Mouse (Mus musculus) neural tube, embryonic 10.5 days (tissue): ENCODE results near the gene Pde1a.

Source experiments
- DNase-seq: peaks from one replicate; pipeline ENCODE4 v3.0.0-alpha.2; 2017; ENCODE audit warnings: low spot score; ENCODE audit errors: extremely low spot score

Pde1a gene

DNA sequence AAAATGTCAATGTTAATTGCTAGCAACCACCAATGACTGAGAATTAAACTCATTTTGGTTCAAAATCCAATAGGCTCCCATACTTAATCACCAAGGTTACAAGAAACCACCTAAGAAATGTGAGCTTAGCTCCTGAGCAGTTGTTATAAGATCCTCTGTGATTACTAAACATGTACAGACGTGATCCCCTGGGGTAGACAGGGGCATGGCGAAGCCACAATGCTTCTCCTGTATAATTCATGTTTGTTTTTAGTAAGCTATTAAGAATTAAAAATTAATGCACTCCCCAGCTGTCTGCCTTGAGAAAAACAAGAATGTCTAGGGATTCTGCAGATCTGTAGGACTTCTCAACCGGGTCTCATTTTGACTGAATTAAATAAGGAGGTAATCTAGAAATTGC, 309.7 kb downstream of the Pde1a start:
- DNase-seq, result no peak

- DNase-seq, result no peak
Measured at GRCm38 (mm10) chr2:79815708-79816484, 313.4 kb downstream of the Pde1a start.

DNA sequence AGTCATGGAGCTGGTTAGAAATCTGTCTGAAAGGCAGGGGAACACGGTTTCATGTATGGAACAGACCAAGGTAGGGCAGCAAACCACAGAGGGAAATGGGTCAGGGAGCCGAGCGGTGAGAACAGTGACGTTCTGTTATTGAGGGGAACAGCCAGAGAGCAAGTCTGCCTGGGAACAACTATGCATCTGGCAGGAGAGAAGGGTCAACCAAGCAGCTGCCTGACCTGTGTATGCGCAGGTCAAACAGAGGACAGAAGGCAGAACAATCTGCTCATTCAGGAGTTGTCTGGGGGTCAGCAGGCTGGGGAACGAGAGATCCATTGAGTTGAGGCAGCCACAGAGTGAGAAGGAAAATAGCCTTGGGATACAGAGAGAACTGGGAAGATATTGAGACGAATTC, 330.6 kb downstream of the Pde1a start:
- DNase-seq, result peak; percentile 73

DNA sequence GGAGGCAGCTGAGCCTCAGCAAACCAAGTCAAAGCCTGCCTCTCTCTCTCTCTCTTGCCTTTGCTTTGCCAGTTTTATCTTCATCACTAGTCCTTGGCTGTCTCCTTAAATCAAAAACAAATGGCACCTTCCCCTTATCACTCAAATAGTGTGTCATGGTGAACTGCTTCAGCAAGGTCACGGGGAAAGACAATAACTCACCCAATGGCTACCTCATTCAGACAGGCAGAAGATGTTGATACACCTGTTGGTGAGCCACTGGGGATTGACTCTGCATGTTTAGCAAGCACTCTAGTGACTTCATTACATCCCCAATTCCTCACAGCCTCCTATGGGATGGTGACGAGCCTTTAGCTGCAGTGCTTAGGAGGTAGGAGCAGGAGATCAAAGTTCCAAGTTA, 331.8 kb downstream of the Pde1a start:
- peak; percentile 35 for DNase-seq

DNA sequence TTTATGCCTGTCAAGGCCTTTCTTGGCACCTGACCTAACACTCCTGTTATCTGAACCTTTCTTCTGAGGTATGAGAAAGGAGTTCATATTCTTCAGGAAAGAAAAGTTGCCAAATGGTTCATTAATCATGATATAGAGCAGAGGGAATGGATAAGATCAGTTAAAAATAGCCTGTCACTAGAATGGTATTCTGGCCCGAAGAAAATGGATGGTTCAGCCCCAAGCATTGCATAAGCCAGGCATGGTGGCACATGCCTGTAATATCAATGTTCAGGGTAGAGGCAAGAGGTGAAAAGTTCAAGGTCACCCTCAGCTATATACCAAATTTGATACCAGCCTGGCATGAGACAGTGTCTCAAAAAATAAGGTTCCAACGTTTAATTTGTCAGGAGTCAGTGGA, 336.1 kb downstream of the Pde1a start:
- DNase-seq, result no peak

DNA sequence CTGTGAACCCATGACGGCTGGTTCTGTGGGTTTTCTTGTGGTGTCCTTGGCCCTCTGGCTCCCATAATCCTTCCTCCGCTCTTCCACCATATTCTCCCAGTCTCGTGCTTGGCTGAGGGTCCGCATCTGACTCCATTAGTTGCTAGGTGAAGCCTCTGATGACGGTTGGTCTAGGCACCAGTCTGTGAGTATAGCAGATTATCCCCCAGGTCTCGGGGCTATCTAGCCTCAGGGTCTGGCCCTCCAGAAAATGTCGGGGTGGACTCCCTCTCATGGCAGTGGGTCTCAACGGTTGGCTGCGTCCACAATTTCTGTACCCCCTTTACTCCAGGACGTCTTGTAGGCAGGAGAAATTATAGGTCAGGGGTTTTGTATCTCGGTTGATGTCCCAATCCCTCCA, 342.8 kb downstream of the Pde1a start:
- DNase-seq, result no peak

- no peak for DNase-seq
Measured at GRCm38 (mm10) chr2:79785541-79786134, 343.6 kb downstream of the Pde1a start.
